Comparison of ENCODE assay signal across 16 mouse cellular contexts in the genomic region with DNA sequence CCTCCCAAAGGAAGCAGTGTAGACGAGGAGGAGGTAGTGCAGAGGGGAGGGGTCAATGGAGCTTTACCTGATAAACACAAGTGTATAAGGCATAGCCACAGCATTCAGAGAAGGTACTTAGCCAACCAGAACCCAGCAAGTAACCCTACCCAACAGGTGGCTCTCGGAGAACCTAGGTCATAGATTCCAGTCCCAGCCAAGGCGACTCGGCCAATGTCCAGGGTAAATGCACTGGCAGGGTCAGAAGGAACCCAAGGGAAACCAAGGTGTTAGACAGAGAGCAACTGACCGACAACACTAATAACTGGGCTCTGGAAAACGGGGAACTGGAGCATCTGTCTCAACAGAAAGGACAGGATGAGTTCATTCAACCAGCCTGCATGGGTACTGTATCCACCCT. TPM values are rescaled to one million over a fixed set of nuclear protein-coding genes. Genes with fewer than 3 reads are reported as not detected.
DNase-seq lines count a peak whose midpoint lies in the region; ATAC-seq and TF ChIP-seq lines count a peak whose summit lies in the region.
"Had no signal": no experiment of that assay in that cellular context is flagged by ENCODE, and none has a peak within 500 bp of the region (broad histone marks: within the 10 kb centered on the region; RNA-seq: fewer than 3 reads in every experiment).

No protein-coding gene starts in this region.

- peak; percentile 43 for DNase-seq in kidney, adult 2 months
- DNase-seq in intestine, embryonic 14.5 days (ENCODE audit: low spot score) = no peak
- DNase-seq in liver, embryonic 11.5 days (ENCODE audit: low spot score) = no peak
- no peak for DNase-seq in right cerebral cortex, postnatal 14 days
- no peak for DNase-seq in urinary bladder, adult 18-20 months (ENCODE audit: low spot score in 2 of 2)
- DNase-seq: adrenal gland, postnatal 14 days; cerebellum, adult 9-10 months; heart, postnatal 10 days; lung, postnatal 14 days had no signal

- H3K36me3 ChIP-seq in kidney, adult 2 months (ENCODE audit: control insufficient read depth, insufficient read depth, low read length) = no peaks in the 10 kb centered on the region
- H3K36me3 ChIP-seq in kidney, embryonic 15.5 days = no peaks in the 10 kb centered on the region
- no peaks in the 10 kb centered on the region for H3K36me3 ChIP-seq in intestine, embryonic 14.5 days (ENCODE audit: control insufficient read depth, insufficient read depth, low read length)
- no peaks in the 10 kb centered on the region for H3K36me3 ChIP-seq in liver, embryonic 11.5 days (ENCODE audit: control insufficient read depth, insufficient read depth, low read length)
- peaks cover 6% of the 10 kb centered on the region; the same call in 1 of the 2 replicates for H3K36me3 ChIP-seq in small intestine, adult 2 months (ENCODE audit: control insufficient read depth, insufficient read depth, low read length)
- H3K36me3 ChIP-seq: embryonic facial prominence, embryonic 15.5 days; limb, embryonic 13.5 days had no signal

- no peak for TF ChIP-seq POLR2A in kidney, adult 2 months (IDR thresholded peaks at IDR 0.05; ENCODE audit: low read depth, low read length)
- TF ChIP-seq POLR2A in small intestine, adult 2 months (IDR thresholded peaks at IDR 0.05; ENCODE audit: low read depth, low read length) = no peak

- TF ChIP-seq CTCF in kidney, adult 2 months (conservative IDR thresholded peaks at IDR 0.05; ENCODE audit: insufficient read depth, insufficient read length, low read depth, low read length) = no peak
- no peak for TF ChIP-seq CTCF in small intestine, adult 2 months (IDR thresholded peaks at IDR 0.05; ENCODE audit: extremely low read depth, insufficient read length, insufficient replicate concordance, low read depth, low read length)

- ATAC-seq in kidney, embryonic 15.5 days (replicated peaks; ENCODE audit: low FRiP score) = no peak
- no peak for ATAC-seq in intestine, embryonic 14.5 days (replicated peaks; ENCODE audit: low FRiP score, low TSS enrichment, low read depth)
- ATAC-seq in liver, embryonic 11.5 days (replicated peaks; ENCODE audit: low FRiP score) = no peak
- ATAC-seq: CD4-positive, CD25-positive, alpha-beta regulatory T cell, adult 4 months; midbrain, embryonic 15.5 days had no signal

- 62% methylated on average over 6 of the region's 6 CpGs for WGBS in kidney, adult 2 months
- WGBS in kidney, embryonic 15.5 days = 77% methylated on average over 6 of the region's 6 CpGs
- WGBS in intestine, embryonic 14.5 days = 80% methylated on average over 6 of the region's 6 CpGs
- 75% methylated on average over 6 of the region's 6 CpGs for WGBS in liver, embryonic 11.5 days
- WGBS in small intestine, adult 2 months = 26% methylated on average over 6 of the region's 6 CpGs

- H3K9ac ChIP-seq in kidney, embryonic 15.5 days = no peak overlapping the region
- H3K9ac ChIP-seq in intestine, embryonic 14.5 days (ENCODE audit: low read length) = no peak overlapping the region
- H3K9ac ChIP-seq in liver, embryonic 11.5 days (ENCODE audit: low read depth, low read length) = no peak overlapping the region
- H3K9ac ChIP-seq: embryonic facial prominence, embryonic 15.5 days; hindbrain, embryonic 15.5 days; limb, embryonic 13.5 days; midbrain, embryonic 15.5 days had no signal

- H3K27ac ChIP-seq in kidney, adult 2 months (ENCODE audit: insufficient read depth, low read depth, low read length) = no peak overlapping the region
- H3K27ac ChIP-seq in kidney, embryonic 15.5 days = no peak overlapping the region
- H3K27ac ChIP-seq in intestine, embryonic 14.5 days (ENCODE audit: low read depth) = no peak overlapping the region
- no peak overlapping the region for H3K27ac ChIP-seq in liver, embryonic 11.5 days (ENCODE audit: low read depth, low read length)
- peak overlapping the region; percentile 94 for H3K27ac ChIP-seq in small intestine, adult 2 months (ENCODE audit: insufficient read depth, low read depth, low read length)
- H3K27ac ChIP-seq: embryonic facial prominence, embryonic 15.5 days; hindbrain, embryonic 15.5 days; limb, embryonic 13.5 days; midbrain, embryonic 15.5 days had no signal

- H3K4me2 ChIP-seq in kidney, embryonic 15.5 days = no peak overlapping the region
- peak overlapping the region; percentile 37; the same call in 1 of the 2 replicates for H3K4me2 ChIP-seq in intestine, embryonic 14.5 days (ENCODE audit: low read length)
- H3K4me2 ChIP-seq in liver, embryonic 11.5 days = peak overlapping the region; percentile 55
- H3K4me2 ChIP-seq: embryonic facial prominence, embryonic 15.5 days; hindbrain, embryonic 15.5 days; limb, embryonic 13.5 days; midbrain, embryonic 15.5 days had no signal

- H3K9me3 ChIP-seq in kidney, embryonic 15.5 days (replicated peaks) = no peaks in the 10 kb centered on the region
- H3K9me3 ChIP-seq in intestine, embryonic 14.5 days (ENCODE audit: control insufficient read depth, low read length) = no peaks in the 10 kb centered on the region
- H3K9me3 ChIP-seq in liver, embryonic 11.5 days (ENCODE audit: control insufficient read depth, low read length) = no peaks in the 10 kb centered on the region
- H3K9me3 ChIP-seq: embryonic facial prominence, embryonic 15.5 days; hindbrain, embryonic 15.5 days; limb, embryonic 13.5 days; midbrain, embryonic 15.5 days had no signal

- peaks cover 24% of the 10 kb centered on the region; the same call in 1 of the 2 replicates for H3K4me1 ChIP-seq in kidney, adult 2 months (ENCODE audit: control insufficient read depth, insufficient read depth, low read length)
- peaks cover 71% of the 10 kb centered on the region for H3K4me1 ChIP-seq in kidney, embryonic 15.5 days
- peaks cover 11% of the 10 kb centered on the region for H3K4me1 ChIP-seq in intestine, embryonic 14.5 days (replicated peaks; ENCODE audit: control insufficient read depth, insufficient read depth, low read length)
- H3K4me1 ChIP-seq in liver, embryonic 11.5 days (replicated peaks; ENCODE audit: control insufficient read depth, insufficient read depth, low read length) = peaks cover 5% of the 10 kb centered on the region; the same call in 1 of the 2 replicates
- H3K4me1 ChIP-seq in small intestine, adult 2 months (ENCODE audit: control insufficient read depth, insufficient read depth, insufficient read length, low read length) = peaks cover 31% of the 10 kb centered on the region
- H3K4me1 ChIP-seq: hindbrain, embryonic 15.5 days; midbrain, embryonic 15.5 days had no signal

- H3K27me3 ChIP-seq in kidney, adult 2 months (replicated peaks; ENCODE audit: control insufficient read depth, insufficient read depth, low read length) = no peaks in the 10 kb centered on the region
- no peaks in the 10 kb centered on the region for H3K27me3 ChIP-seq in kidney, embryonic 15.5 days
- no peaks in the 10 kb centered on the region for H3K27me3 ChIP-seq in intestine, embryonic 14.5 days (replicated peaks; ENCODE audit: control insufficient read depth, insufficient read depth, low read length)
- H3K27me3 ChIP-seq in liver, embryonic 11.5 days (replicated peaks; ENCODE audit: control insufficient read depth, insufficient read depth, low read length) = no peaks in the 10 kb centered on the region
- no peaks in the 10 kb centered on the region for H3K27me3 ChIP-seq in small intestine, adult 2 months (ENCODE audit: control insufficient read depth, insufficient read depth, low read length)
- H3K27me3 ChIP-seq: embryonic facial prominence, embryonic 15.5 days; hindbrain, embryonic 15.5 days; limb, embryonic 13.5 days; midbrain, embryonic 15.5 days had no signal

- no peak overlapping the region for H3K4me3 ChIP-seq in kidney, adult 2 months (ENCODE audit: insufficient read depth, low read depth, low read length)
- no peak overlapping the region for H3K4me3 ChIP-seq in kidney, embryonic 15.5 days (replicated peaks)
- 0 out of 2 replicates have a peak overlapping the region, but pooled peaks have one; percentile 25 for H3K4me3 ChIP-seq in intestine, embryonic 14.5 days (ENCODE audit: low read depth, low read length)
- H3K4me3 ChIP-seq in liver, embryonic 11.5 days (ENCODE audit: low read depth, low read length) = peak overlapping the region; percentile 44
- H3K4me3 ChIP-seq in small intestine, adult 2 months (ENCODE audit: low read depth, low read length) = peak overlapping the region; percentile 54
- H3K4me3 ChIP-seq: embryonic facial prominence, embryonic 15.5 days; hindbrain, embryonic 15.5 days; limb, embryonic 13.5 days; midbrain, embryonic 15.5 days had no signal

RNA-seq across cellular contexts. Expression of gene Scn3b, which starts 55.8 kb away (rescaled TPM):
- 0.05 and 0.38 TPM in 2 replicates for polyA plus RNA-seq in kidney, adult 2 months (2012; rRNA removed)
- 3.1 and 7.2 TPM in 2 replicates for polyA plus RNA-seq in kidney, embryonic 15.5 days (2015; fragmentation: Nextera tagmentation; extraction: Ambion mirVana)
- 6.9 and 9.1 TPM in 2 replicates for polyA plus RNA-seq in intestine, embryonic 14.5 days (2014; fragmentation: Nextera tagmentation; extraction: Ambion mirVana)
- 0.08 and 0.22 TPM in 2 replicates for polyA plus RNA-seq in liver, embryonic 11.5 days (2014; fragmentation: Nextera tagmentation; extraction: Ambion mirVana)
- 0.13 and 0.43 TPM in 2 replicates for polyA plus RNA-seq in small intestine, adult 2 months (2012; rRNA removed)

Comparison
In these comparisons a context has a peak if more than half of its experiments do, and no peak if none do; other contexts are left out.
1. H3K4me3 ChIP-seq: peak in intestine, embryonic 14.5 days (single experiment), liver, embryonic 11.5 days (single experiment) and small intestine, adult 2 months (single experiment); none in kidney, adult 2 months (single experiment) and kidney, embryonic 15.5 days (single experiment).